Mouse (Mus musculus) 416B (cell line): ENCODE measurements around the gene Otx1.

Experiments
- DNase-seq: peaks from one replicate; pipeline ENCODE4 v3.0.0; 2011; ENCODE audit warnings: low read depth

Gene Otx1

DNA sequence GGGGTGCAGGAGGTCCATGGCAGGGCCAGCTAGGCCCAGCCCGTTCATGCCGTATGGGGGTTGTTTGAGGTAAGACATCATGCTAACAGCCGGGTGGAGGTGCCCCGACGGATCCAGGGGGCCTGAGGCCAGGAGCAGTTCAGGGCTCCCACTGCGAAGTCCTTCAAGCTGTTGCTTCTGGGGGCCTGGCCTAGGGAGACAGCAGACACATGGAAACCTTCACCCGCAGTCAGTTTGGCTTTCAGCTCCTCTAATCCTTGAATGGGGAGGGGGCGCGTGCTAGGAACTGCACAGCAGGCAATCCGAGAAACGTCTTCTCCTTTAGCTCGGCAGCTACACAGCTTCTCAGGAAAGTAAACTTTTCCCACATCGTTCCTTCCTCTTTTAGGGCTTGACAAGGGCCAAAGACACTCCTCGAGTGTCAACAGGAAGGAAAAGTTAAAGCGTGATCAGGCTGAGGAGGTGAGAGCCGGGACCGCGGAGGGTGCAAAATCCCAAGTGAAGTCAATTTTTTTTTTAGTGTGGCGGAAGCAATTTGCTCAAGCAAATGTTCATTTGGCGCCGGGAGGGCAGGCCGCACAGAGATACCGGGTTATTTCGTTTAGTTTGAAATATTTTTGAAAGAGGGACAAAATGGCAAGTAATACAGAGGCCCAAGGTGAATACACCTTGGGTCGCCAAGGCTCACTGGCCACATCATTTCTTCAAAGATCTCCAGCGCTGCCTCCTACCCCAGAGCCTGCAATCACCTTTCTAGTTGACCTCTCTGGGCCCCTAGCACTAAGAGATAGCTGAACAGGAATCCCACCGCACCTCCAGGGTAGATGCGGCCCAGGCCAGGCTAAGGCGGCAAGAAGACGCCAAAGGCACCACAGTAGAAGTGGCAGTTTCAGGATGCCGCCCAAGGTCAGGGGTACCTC, 3.0 kb downstream of the Otx1 start:
- no peak for DNase-seq

DNA sequence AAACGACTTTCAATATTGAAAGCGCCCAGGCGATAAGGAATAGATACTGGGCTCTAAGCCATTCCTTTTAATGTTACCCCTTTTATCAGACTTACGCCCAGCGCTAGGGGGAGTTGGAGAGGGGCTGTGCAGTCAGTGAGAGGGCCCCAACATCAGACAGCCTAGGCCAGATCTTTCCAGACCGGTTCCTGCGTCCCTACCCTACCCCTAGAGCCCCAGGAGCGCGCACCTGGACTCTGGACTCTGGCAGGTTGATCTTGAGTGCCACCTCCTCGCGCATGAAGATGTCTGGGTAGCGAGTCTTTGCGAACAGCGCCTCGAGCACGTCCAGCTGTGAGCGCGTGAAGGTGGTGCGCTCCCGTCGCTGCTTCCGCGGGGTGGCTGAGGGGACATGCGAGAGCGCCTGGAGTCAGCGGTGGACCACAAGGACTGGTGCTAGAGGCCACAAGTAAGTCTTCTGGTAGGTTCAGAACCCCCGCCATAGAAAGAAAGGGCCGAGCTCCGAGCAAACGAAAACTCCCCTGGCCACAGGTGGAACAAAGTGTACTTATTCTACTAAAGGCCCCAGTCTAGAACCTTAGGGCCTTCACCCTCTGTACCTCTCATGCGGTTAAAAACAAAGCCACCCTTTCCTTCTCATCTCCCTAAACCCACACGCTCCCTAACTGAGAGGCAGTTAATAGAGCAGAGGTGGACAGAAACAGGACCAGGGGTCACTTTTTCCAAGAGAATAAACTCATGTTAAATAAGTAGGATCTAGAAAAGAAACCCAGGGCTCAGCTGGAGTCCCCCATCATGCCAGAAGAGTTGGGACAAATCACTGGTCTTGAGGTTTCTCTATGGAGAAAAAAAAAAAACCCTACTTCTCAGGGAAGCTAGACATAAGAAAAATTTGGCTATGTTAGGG, 4.3 kb downstream of the Otx1 start:
- DNase-seq = no peak

DNA sequence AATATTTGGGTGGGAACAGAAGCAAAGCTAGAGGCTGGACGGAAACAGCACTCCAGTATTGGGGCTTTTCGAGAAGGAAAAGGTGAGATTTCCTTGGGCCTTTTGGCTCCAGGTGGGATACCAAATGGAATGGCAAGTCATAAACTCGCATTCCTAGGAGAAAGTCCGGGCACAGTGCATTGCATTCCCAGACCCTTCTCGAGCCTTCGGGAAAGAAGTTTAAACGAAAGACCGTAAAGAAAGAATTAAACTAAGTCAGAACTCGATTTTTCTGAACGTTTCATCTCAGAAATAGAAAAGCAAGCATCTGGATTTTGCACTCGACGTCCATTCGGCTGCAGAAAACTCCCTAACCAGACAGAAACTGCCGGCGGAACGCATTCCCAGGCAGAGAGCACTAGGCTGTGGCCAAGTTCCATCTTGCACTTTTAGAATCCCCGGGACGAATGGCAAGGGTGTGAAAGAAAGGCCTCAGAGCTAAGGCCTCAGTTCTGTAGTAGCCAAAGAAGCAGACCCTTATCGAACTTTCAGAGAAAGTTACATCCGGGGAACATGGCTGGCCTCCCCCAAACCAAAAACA, 5.0 kb downstream of the Otx1 start:
- DNase-seq = no peak

DNA sequence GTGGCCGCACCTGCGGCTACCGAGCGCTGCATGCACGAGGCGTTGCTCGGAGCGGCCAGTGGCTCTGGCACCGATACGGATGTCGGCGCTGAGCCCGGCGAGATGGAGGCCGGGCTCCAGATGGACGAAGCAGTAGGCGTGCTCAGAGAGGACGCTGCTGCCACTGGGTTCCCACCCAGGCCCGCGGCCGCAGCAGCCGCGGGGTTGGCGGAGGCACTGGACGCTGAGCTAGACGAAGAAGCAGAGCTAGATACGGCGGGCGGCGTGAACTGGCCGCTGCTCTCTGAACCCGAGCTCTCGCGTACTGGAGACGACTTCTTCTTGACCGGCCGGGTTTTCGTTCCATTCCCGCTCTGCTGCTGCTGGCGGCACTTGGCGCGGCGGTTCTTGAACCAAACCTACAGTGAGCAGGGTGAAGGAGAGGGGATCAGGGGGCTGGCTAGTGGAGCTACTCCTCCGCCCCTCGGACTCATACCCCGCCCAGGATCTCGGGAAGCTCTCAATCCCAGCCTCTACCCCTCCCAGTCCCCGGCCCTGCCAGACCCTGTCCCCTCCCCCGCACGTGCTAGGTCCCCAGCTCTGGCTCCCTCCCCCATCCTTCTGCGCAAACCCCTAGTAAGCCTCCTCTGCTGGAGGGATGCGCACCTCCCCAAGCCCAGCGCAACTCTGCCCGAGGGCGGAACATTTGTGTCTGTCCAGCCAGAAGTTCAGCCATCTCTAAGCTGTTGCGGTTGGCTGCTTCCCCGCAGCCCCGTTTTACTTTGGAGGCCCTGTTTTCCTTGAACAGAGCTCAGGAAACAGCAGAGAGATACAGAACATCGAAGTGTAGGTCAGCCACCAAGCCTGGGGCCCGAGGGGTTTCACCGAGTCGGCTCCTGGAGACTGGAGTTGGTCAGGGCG, 5.8 kb downstream of the Otx1 start:
- DNase-seq = no peak

DNA sequence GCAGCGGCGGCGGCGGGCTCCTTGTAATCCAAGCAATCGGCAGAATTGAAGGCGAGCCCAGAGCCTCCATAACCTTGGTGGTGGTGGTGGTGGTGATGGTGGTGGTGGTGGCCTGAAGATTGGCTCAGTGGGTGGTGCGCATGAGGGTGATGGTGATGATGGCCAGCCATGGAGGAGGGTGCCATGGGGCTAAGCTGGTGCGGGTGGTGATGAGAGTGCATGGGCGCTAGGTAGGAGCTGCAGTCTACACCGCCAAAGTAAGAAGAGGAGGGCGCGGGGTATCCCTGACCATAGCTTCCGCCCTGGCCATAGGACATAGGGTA, 6.4 kb downstream of the Otx1 start:
- no peak for DNase-seq

DNA sequence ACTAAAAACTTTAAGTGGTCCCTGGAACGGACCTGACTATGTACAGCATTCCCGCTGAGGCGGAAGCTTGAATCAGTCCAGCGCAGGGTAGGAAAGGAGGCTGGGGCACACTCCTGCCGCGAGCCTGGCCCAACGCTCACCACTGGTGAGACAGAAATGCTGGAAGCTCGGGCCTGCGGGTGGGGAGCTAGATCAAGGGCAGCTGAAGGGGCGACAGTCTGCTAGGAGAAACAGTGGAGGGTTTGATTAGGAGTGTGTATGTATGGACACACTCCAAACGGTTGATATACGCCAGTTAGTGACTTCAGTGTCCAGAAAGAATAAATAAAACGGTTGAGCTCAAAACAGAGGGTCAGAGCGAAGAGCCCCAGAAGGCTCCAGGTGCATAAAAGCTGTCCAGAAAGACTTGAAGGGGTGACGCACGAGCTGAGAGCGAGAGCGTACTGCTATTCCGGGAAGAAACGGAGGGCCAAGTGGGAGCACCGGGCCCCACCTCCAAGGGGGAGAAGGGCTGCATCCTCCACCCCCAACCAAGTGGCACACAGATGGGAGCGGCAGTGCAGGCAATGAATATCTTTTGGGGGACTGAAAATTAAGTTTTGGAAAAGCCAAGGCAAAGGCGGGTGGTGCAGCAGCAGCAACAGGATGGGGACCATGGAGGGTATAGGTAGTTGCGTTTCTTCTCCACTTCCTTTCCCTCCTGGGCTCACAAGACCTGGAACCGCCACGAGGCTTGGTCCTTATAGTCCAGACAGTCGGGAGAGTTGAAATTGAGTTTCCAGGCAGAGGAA, 7.0 kb downstream of the Otx1 start:
- DNase-seq = no peak

DNA sequence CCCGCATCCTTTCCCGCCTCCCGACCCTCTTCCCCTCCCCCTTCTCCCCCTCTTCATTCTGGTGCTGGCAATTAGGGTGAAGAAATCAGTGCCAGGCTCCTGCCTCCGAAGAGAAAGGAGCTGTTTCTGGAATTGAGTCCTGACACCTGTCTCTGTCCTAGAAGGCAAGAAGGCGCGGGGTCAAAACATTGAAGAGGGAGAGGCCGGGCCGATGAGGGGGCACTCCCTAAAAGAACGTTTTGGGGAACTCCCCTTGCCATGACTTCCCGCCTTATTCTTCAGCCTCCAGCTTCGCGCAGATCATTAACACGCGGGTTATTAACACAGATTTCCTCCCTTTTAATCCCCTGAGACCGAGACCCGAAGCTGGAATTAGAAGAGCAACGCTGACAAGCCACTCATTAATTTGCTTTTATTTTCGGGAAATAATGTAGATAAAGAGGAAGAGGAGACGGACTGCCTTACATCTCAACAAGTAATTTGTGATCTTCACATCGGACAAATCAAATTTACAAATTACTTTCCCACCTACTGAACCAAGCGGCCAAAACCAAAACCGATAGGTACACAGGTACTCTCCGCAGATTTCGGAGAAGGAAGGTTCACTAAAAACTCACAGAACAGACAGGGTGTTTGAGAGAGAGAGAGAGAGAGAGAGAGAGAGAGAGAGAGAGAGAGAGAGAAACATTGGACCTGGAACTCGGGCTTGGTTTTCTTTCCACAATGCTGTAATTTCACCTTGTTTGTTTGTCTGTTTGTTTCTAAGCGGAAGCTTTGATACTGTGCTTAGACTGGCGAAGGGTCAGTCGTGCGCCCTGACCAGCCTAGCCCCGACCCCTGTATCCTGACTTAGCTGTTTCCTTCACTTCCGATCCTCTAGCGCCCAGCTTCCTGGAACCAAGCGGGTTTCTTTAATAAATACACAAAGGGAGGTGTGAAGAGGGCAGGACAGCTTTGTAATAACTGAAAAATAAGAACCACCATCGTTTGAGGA, 8.0 kb downstream of the Otx1 start:
- no peak for DNase-seq

DNA sequence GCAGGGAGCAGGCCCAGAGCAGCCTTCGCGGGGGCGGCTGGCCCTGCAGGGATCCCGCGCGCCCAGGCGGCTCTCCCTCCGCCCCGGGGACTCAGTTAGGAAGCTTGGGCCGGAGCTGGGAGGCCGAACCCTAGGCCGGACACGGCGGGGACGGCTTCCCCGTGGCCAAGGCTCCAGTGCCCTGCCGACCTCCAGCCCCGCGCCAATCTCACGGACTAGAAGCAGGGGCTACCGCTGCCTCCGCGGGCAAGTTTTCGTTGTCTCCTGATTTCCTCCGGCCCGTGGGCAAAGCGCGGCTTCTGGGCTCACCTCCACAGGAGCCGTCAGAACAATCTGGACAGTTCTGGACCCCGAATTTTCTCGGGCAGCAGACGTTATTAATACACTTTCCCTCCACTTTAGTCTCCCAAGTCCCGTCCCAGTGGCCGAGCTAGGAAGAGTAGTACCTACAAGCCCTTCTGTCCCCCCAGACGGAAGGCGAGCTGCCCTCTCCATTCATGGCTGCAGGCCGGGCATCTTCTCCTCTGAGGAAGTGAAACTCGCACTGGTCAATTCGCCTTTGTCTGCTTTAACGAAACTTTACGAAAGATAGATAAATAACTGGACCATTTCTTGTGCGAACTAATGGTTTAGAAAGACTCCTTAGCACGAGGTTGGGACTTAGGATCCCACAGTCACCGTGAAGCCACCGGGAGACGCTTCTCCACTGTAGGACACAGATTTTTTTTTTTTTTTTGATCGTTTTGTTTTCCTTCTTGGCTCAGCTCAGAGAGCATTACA, 8.9 kb downstream of the Otx1 start:
- no peak for DNase-seq

DNA sequence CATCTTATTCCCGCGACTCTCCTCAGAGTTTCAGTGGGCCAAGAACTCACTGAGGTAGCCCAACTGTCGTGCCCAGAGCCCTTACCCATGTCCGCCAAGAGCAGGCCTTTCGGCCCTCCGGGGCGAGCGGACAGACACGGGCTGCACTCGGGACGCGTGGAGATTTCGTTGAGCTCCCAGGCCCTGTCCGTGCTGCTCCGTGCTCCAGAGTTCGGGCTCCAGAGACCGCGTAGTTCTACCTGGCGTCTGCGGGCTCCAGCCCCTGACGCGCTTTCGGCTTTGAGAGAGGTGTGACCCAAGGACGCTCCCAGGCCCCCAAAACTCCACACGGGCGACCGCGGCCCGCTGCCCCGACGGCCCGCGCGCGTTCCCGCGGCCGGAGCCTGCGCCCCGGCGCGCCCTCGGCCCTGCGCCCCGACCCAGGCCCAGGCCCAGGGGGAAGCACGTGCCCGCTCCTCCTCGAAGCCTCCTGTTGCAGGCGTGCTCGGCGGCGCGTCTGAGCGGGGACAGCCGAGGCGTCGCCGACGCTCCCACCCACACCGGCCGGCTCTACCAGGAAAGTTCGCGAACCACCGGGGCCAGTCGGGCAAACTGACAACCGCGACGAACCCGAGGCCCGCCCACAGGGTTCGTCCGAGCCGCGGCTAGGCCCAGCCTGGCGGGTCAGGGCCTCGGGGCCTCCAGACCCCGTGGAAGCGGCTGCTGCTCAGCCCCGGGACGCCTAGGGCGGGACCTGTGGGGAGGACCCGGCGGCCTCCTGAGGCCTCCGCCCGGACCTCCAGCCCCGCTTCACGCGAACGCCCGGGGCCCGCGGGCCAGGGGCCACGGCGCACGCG, 9.7 kb downstream of the Otx1 start:
- no peak for DNase-seq

DNA sequence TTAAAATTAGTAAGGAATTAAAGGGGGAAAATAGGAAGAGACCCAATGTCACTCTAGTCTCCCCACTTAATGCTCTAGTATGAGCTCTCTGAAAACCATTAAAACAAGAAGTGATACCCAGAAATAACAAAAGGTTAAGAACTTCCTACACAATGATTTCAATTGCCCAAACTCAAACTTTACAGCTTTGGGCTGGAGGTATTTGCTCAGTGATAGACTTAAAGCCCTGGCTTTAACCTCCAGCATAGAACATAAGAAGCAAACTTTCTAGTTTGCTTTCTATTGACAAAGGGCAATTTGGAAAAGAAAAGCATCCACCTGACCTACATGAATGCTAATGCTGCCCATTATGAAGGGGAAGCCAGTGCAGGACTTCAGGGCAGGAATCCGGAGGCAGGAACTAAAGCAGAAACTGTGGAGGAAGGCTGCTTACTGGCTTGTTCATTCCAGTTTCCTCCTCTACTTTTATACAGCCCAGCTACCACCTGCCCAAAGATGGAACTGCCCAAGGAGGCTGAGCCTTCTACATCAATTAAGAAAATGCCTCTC, 14.2 kb downstream of the Otx1 start:
- DNase-seq = no peak

DNA sequence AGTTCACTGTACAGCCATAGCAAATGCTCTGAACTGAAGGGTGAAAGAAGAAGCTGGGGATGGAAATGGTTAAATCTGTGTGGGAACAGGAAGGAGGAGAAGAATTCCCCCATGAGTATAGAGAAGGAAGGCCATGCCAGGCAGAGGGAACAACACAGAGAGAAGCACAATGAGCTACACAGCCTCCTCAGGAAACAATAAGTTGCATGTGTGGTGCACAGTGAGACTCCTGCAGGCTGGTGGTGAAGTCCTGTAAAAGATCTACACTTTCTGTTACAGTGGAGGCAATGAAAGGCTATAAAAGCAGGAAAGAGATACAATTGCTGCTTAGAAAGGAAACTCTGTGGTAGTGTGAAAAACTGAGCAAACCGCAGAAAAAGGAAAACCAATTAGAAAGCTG, 17.6 kb downstream of the Otx1 start:
- DNase-seq = no peak

DNA sequence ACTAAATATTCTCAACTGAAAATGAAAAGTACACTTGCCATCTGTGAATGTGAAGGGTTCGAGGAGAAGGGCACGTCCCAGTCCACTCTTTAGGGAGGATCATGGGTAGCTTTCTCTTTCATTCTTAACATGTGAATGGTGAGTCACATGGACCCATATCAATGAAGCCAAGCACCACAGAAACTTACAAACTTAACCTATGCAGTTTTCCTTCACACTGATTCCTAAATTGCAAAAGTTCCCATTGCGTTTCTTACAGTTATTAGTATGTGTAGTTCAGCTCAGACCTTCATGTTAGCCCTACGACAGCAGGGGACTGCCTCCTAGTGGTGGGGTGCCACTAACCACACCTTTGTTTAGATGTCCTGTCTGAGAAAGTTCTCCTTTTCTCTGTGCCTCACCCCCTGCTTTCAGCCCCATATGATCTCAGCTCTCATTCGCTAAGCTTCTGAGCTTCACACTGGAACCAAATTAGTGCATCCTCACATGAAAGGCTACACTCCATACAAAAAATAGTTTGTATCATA, 28.6 kb downstream of the Otx1 start:
- peak; percentile 41 for DNase-seq

DNA sequence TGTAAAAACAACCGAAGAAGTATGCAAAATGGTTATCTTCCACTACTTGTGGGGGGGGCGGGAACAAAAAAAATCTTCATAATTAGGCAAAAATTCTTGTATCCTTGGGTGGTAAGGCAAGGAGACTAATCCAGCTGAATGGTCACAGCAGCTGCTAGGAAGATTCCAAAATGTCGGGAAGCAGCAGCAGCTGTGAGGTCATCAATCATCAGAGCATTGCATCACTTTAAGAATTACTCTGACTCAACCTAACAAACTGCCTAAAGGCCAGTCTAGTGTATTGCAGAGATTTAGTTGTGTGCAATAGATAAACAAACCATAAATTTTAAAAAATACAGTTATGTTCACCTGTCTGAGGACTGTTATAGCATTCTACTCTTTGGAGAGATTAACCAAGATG, 29.1 kb downstream of the Otx1 start:
- DNase-seq = peak; percentile 3

DNA sequence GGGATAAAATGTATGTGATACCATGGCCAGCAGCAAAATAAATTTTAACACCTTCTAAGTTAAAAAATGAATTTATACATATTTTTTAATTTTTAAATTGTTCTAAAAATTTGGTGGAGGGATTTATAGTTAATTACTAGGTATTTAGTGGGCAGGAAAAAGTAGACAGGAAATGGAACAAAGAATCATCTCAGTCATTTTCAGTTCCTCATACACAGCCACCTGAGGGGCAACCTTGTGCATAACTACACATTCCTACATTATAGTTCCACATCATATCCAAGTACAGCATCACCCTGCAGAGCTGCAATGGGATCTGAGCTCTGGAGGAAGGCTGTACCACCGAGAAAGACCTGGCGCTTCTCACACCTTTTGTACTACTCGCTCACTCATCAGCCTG, 33.8 kb downstream of the Otx1 start:
- DNase-seq = no peak

DNA sequence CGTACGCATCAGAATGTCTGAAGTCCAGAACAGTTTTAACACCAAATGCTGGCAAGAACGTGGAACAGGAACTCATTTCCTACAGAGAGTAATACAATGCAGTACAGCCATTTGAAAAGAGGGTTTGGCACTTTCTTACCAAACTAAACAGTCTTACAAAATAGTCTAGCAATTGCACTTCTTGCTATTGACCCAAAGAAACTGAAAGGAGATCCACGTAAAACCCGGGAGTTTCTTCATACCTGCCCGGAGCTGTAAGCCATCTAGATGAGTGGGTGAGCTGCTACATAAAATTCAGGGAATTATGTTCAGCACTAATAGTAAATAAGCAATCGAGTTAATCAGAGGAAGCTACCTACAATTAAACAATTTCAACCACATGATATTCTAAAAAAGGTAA, 47.5 kb downstream of the Otx1 start:
- DNase-seq = no peak

DNA sequence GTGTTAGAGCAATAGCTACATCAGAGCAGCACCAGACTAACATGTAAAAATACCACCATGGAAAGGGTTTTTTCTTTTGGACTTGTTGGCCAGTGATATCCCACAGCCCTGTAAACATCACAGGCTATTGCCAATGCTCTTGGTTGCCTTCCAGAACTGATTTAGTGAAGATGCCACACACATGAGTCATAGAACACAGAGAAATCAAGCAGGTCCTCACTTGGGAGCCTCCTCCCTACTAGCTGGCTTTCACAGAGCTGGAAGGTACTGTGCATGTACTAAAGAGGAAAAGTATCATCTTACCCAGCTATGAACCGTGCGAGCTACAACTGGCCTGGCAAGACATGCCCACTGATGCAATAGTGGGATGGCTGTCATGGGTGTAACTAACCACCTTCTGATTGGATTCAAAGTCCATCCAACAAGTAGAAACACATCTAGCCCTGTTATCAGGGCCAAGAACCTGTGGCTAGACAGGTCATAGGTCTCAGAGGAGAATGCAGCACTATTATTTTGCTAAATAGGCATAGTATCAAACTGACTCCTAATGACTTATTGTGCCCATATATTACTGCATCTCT, 51.0 kb downstream of the Otx1 start:
- no peak for DNase-seq

DNA sequence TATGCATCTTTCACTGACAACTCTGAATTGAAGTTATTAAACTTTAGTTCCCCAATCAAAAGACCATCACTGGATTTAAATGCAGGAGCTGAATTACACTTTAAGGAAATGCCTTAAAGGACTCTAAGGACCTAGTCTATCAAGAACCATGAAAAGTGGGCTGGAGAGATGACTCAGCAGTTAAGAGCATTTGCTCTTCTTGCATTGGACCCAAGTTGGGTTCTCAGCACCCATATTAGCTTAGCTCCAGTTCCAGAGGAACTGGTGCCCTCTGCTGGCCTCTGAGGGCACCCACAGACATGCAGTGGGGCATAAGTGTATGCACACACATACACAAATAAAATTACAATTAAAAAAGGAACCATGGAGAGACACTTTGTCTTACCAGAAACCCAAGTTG, 52.6 kb downstream of the Otx1 start:
- DNase-seq = no peak
